Mouse (Mus musculus): ENCODE results near the gene Naaa.

DNA sequence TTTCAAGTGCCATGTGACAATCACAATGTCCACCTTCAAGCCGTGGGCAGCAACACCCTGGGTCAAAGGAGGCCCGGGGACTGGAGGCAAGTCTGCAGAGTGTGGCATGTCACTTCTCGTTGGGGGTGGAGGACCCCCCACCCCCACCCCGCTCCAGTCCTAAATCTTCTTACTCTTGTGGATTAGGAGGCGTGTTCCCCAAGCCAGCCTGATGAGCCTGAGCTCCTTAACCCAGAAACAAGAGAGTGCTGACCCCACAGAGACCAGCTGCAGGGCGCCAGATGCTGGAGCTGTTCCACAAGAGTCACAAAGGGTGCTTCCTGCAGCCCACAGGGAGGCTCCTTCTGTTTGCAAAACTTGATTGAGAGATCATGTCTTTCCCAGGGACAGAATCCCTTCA, 21.8 kb downstream of the Naaa start, which contains the start of gene Ppef2:
- no peak for TF ChIP-seq NELFE (IDR thresholded peaks at IDR 0.05; ENCODE audit: low read depth, low read length)
- TF ChIP-seq BHLHE40 (IDR thresholded peaks at IDR 0.05; ENCODE audit: low read depth, low read length): no peak
- no peak for TF ChIP-seq JUN (IDR thresholded peaks at IDR 0.05; ENCODE audit: insufficient read depth, low read depth, low read length)
- TF ChIP-seq CTCF (conservative IDR thresholded peaks at IDR 0.05 in 1 of 2, IDR thresholded peaks at IDR 0.05 in 1 of 2; ENCODE audit: low read depth in 2 of 2, low read length in 2 of 2): no peak
- TF ChIP-seq MAFK (IDR thresholded peaks at IDR 0.05; ENCODE audit: insufficient replicate concordance, low read length): no peak
- no peak for TF ChIP-seq ZNF384 (IDR thresholded peaks at IDR 0.05; ENCODE audit: low read depth, low read length)
- no peak for TF ChIP-seq EP300 (IDR thresholded peaks at IDR 0.05; ENCODE audit: low read length)
- no peak for TF ChIP-seq USF1 (IDR thresholded peaks at IDR 0.05; ENCODE audit: low read depth, low read length)
- TF ChIP-seq MAX (IDR thresholded peaks at IDR 0.05; ENCODE audit: low read length): no peak
- no peak for TF ChIP-seq POLR2A (IDR thresholded peaks at IDR 0.05; ENCODE audit: low read depth, low read length)

Data from CH12.LX (cell line).